Mouse (Mus musculus) megakaryocyte-erythroid progenitor cell, adult 5 weeks (primary cell): Measurements from ENCODE around the gene Gpr39. TPM values are rescaled to one million over a fixed set of nuclear protein-coding genes. Genes with fewer than 3 reads are reported as not detected.

ENCODE experiments used
- polyA plus RNA-seq: library from polyadenylated mRNA; stranded (reverse); fragments of >175 nt; gene quantifications from 2 replicates; pipeline ENCODE4 v1.2.3, GENCODE M21; 2012

Gene Gpr39
- polyA plus RNA-seq: not detected in 2 replicates

DNA sequence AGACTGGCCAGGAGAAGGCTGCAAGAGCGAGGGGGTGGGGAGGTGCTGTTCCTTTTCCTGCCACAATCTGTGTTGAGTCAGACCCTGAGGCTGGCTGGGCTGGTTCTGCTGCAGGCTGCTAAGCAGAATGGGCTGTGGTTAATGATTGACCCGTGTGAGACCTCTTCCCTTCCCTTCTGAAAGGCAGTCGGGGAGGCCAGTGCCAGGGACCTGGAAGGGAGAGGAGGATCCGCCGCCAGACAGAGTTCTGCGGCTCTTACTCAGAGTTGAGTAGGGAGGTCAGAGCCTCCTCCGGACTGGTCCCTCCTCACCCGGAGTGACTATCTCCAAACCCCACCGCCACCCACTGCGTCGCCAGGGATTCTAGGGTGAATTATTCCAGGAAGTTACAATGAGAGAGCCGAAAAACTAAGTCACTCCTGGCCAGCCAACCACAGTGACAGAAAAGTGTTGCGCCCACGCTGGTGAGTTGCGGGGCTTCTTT, at the start of gene Gpr39:
Gene Gpr39 (plus strand): TSS at position 206 of the 484 bp plus-strand sequence.

DNA sequence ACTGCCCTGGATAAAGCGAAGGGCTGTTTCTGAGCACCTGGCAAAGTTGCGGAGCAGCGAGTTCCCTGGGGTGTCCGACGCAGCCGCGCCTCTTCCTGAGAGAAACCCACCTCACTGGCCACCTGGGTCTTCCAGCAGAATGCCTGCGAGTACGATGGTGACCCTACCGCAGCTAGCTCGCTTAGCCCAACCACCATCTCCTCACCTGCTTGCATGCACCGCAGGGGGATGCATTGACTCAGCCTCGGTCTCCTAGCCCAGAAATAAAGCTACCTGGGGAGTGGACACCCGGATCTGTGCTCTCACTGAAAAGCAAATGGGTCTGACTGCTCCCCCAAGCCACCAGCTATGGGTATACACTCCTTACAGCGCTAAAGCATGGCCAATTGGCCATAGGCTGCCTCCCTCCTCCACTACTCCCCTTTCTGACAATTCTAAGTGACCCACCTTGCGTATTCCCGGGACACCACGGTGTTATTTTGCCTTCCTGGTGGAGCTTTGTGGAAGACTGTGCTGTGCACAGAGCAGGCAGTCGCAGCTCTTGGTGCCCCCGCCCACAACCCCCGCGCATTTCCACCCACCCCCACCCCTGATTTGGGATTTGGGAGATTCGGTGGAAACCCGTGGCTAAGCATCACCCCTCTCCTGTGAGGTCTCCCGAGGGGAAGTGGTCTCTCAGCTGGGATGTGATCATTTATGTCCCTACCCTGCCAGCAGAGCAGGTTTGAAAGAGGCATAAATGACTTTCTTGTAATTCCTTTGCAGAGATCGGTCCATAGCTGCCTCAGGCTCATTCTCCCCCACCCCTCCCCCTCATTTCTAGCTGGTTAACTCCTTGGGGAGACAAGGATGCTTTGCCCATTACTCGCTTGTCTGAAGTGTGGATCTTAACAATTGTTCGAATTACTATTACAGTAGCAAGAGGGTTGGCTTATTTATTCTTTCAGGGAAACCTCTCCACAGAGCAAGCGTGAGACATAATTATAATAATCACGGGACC, 236.1 kb downstream of the Gpr39 start, which contains the start of gene Lypd1:
Gene Lypd1 (minus strand): TSS at position 501 of the 1,000 bp plus-strand sequence.

Other genes with a start within 250 kb of the Gpr39 start
- gene Actr3, start 241.3 kb upstream of the Gpr39 start, polyA plus RNA-seq: 323 and 357 TPM in 2 replicates
- gene Slc35f5, start 116.4 kb upstream of the Gpr39 start, polyA plus RNA-seq: 1.1 and 1.3 TPM in 2 replicates
- 0.03 TPM in 1 of 2 replicates, not detected in the other for gene Lypd1, start 236.1 kb downstream of the Gpr39 start, polyA plus RNA-seq